Mouse (Mus musculus) heart, adult 2 months (tissue): ENCODE measurements around the gene Wnt7b.

Experiments used
- CTCF ChIP-seq: fragments of 200-600 bp; IDR thresholded peaks from 2 replicates; pipeline ENCODE4 v1.8.1; 2022; ENCODE audit warnings: antibody characterized with exemption, mild to moderate bottlenecking, moderate library complexity
- EP300 ChIP-seq: fragments of 200-500 bp; IDR thresholded peaks from 2 replicates; pipeline ENCODE4 v1.6.1; 2011; ENCODE audit warnings: low read depth, low read length, control low read depth; ENCODE audit not compliant: insufficient read depth
- POLR2A ChIP-seq: fragments of 200-500 bp; IDR thresholded peaks from 2 replicates; pipeline ENCODE4 v1.6.1; 2011; ENCODE audit warnings: mild to moderate bottlenecking, low read depth, low read length, control low read depth; ENCODE audit not compliant: insufficient read depth

- TF ChIP-seq CTCF = no peak
- TF ChIP-seq POLR2A = peak; percentile 33; the same call in 1 of the 2 replicates
- TF ChIP-seq EP300 = no peak
Measured at GRCm38 (mm10) chr15:85603422-85603821, 21.1 kb upstream of the Wnt7b start.
